Mouse (Mus musculus) layer of hippocampus, adult 11-12 months (tissue): ENCODE results near the gene Coa7.

Source experiments
- DNase-seq: peaks from one replicate; pipeline ENCODE4 v3.0.0; 2022; ENCODE audit warnings: low spot score

The Coa7 gene

DNA sequence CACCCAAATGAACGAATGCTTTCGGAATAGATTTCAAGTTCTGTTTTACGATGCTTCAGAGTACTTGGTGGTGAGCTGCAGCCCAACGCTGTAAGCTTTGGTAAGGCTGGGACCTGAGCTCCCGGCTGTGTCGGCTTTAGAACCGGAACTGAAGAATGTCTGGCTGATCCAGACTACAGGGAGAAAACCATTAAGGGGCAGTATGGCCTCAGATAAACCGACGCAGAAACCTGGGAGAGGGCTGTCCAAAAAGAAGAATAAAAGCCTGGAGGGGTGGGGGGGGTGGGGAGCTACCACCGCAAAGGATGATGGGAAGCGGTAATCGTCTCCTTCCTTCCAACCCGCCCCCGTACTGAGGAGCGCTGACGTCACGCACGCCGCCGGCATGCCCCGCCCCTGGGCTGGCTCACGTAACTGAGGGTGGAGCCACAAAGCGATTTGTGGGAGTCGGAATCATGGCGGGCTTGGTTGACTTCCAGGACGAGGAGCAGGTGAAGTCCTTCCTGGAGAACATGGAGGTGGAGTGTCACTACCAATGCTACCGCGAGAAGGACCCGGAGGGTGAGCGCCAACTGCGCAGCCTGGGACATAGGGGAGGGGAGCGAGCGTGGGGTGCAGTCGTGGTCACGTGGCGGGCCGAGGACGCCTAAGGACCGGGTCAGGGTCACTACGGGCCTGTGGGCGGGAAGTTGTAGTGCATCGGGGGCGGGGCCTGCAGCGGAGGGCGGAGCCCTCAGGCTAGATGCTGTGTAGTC lies at the start of gene Coa7:
Gene Coa7 (plus strand): TSS at position 411 of the 755 bp plus-strand sequence.
- peak; percentile 97 for DNase-seq

DNA sequence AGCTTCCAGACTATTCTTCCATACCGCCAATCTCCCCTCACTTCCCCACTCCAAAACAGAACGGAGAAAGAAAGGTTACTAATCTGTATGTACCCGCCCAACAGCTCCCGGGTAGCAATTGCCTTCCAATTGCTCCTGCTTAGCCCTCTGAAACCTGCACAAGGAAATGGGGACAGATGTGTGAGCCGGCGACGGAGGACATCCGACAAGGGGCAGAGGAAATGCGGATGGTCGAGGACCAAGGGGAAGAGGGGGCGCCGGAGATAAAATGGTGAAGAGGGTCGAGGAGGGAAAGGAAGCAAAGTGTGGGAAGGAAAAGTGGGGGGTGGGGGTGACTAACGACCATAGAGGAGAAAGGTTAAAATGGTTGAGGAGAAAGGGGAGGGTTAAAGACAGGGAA lies 27.7 kb upstream of the Coa7 start:
- no peak for DNase-seq

DNA sequence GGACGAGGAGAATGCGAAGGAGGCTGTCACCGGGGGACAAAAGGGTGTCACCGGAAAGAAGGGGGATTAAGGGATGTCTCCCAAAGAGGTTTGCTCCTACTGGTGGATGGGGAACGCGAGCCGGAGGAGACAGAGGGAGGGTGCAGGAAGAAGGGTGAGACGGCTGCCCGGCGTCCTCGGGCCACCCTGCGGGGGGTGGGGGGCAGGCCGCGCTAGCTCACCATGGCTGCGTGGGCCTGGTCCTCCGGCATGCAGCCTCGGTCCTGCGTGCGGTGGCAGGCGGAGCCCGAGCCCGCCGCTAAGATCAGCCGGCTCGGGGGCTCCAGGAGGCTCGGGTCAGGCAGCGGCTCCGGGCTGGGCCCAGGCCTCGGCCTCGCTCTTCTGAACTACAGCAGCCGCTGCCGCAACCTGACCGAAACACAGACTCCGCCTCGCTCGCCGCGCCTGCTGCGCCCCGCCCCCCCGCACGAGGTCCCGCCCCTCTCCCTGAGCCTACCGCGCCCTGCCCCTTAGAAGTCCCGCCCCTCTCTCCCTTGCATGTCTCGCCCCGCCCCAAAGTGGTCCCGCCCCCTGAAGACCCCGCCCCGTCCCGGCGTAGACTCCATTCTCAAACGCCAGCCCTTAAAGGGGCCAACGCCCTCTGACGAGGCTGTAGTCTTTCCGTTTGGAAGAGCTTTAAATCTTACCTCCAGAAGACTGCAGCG lies 27.1 kb upstream of the Coa7 start, which contains the start of gene Zyg11b:
Gene Zyg11b (minus strand): TSS at position 427 of the 704 bp plus-strand sequence.
- DNase-seq, result peak; percentile 84

DNA sequence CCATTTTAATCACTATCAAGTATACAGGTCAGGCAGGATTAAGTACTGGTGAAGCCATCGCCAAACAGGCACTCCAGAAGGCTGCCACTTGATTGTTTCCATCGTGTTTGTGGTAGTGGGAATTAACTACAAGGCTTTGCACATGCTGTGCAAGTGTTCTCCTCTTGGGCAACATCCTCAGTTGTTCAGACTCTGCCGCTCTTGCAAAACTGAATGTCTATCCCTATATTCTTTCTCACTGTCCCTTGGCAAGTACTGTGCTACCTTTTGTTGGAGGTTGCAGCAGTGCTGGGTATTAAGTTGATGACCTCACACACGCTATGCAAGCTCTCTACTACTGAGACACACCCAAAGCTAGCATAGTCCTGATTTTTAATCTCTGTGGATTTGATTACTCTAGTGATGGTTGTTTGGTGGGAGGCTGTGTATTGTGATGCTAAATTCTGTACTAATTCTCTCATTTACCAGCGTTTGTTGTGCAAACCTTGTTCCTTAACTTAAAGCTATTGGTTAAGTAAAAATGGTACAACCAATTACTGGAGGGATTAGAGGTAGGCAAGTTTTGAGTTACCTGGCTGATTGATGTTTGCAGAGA lies 25.5 kb upstream of the Coa7 start:
- DNase-seq, result no peak

DNA sequence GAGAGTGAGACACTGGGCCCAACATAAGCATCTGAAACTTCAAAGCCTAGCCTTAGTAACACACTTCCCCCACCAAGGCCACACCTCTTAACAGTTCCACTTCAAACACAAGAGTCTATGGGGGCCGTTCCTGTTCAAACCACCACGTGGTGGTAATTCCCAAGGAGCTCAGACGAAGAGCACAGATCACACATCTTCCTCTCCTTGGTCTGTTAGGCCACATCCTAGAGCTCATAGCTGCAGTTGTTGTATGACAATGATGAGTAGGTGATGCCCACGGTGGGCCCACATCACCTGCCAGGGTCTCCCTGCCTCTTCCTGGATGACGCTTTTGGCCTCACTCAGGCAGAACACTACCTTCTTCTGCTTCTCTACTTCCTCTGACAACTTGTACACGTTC lies 17.2 kb upstream of the Coa7 start:
- no peak for DNase-seq

DNA sequence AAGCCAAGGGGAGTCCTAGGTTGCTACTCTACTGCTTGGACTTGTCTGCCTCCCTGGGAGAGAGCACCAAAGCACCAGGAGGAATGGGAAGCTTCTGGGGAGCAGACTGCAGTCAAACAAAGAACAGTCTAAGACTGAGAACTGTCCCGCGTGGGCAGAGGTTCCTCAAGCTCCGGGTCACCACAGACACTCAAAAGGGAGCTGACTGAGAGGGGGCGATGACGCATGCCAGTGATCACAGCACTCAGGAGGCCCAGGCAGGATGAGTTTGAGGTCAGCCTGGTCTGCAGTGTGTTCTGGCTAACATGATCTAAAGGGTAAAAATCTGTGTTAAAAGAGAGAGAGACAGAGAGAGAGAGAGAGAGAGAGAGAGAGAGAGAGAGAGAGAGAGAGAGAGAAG lies 13.9 kb upstream of the Coa7 start:
- DNase-seq, result peak; percentile 41

DNA sequence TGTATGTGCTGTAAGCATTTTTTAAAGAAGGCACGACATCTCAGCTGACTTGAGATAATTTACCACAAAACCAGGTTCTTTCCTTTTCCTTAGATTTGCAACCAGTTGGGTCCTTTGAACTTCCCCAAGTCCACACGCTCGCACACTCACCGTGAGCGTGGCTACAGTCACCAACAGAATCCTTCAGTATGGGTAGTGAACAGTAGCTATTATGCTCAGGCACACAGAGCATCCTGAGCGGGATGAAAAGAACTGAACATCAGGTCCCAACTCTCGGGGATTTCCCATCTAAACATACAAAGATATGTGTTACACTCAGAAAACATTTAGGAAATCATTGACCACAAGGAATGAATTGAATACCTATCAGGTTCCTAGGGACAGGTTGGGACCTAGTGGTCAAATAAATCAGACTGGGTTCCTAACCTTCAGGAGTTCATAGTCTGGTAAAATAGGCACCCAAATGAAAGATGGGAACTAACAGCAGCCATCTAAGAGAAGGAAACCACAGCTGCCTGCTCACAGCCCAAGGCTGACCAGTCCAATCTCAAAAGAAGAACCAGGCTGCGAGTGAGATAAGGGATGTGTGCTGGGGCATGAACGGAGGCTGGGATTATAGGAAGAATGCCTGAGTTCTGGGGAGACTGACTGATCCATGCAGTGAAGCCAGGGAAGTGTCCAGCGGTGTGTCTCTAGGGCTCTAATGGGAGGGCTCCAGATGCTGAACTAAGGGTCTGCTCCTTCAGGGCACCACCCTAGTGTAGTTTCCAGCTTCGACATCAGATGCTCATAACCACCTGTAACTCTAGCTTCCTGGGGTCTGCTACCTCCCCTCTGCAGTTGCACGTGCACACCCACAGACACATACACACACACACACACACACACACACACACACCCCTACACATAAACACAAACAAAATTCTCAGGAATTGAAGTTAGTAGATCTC lies 10.0 kb upstream of the Coa7 start:
- no peak for DNase-seq

DNA sequence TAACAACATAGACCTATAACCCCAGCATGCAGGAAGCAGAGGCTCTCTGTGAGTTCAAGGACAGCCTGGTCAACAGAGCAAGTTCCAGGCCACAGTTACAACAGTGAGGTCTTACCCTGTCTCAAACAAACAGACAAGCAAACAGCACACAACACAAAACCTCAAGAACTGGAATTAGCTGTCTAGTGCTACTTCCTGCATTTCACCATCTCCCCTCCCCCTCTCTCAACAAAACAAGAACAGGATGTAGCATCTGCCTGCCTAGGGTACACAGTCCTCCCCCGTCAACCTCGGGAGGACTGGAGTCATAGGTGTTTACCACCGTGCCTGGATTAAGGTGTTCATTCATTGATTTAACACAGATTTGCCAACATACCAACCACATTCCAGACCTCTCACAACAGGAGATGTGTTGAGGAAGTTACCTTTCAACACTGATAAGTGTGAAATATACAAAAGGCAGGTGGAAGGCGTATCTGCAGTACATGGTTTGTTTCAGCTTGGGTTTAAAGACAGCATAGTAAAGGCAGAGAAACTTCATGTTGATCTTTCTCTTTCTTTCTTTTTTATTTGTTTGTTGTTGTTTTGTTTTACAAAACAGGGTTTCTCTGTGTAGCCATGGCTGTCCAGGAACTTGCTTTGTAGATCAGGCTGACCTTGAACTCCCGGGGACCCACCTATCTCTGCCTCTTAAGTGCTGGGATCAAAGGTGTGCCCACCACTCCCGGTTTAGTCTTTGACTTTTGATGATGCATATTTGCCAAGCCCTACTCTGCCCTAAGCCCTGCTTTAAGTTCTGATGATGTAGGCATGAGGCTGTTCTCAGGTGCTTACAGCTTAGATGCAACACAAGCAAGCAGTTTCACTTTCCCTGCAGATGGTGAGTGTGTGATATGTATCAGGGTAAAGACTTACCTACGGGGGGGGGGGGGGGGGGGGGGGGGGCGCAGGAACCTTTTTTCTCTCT lies 9.0 kb upstream of the Coa7 start:
- peak; percentile 32 for DNase-seq

DNA sequence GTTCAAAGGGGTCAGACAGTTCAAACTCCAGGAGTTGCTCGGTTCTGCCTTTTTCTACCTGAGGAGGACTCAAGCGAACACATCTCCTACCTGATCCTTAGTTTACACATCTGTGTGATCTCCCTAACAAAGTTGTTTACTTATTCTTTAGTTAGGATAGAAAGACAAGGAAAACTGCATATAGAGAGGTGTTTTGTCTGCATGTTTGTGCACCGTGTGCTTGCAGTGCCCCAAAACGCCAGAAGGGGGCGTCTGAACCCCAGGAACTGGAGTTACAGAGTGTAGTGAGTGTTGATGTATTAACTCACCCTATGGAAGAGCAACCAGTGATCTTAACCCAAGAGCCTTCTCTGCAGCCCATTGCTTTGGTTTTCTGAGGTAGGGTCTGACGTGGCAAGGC lies 8.2 kb upstream of the Coa7 start:
- DNase-seq, result no peak

DNA sequence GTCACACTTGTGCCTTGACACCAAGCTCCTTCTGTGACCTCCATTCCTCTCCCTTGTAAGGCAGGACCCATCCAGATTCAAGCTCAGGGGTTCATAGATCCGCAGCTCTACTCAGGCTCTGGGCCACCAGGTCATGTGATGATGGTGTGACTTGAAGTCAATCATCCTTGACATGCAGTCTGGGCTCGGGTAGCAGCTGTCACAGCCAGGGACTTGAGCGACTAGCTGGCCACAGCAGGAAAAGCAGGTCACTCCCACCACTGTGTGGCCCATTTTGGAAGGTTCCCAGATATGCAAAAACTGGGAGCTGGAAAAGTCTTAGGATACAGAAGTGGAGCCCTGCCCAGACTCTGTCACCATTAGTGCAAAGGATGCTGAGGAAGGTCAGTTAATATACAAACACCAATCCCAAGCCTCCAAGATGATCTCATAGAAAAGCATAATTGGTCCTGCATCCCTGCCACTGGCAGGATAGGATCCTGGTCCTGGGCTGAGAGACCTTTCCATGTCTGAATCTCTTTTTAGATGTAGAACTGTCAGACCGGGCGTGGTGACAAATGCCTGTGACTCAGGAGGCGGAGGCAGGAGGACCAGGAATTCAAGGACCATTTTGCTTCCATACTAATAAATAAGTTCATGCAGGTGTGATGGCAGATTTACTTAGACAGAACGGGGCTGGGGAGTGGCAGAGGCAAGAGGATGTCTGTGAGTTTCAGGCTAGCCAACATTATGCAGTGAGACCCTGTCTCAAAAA lies 7.1 kb upstream of the Coa7 start:
- no peak for DNase-seq

DNA sequence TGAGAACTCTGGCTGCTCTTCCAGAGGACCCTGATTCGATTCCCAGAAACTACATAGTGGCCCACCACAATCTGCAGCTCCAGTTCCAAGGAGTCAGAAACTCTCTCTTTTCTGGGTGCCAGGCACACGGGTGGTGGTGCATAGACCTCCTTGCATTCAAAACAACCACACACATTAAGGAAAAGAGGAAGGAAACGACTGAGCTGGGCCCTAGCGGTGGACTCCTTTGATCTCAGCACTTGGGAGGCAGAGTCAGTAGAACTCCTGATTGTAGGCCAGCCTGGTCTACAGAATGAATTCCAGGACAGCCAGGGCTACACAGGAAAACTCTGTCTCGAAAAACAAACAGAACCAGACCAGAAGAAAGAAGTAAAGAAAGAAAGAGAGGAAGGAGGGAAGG lies 4.4 kb upstream of the Coa7 start:
- DNase-seq, result no peak

DNA sequence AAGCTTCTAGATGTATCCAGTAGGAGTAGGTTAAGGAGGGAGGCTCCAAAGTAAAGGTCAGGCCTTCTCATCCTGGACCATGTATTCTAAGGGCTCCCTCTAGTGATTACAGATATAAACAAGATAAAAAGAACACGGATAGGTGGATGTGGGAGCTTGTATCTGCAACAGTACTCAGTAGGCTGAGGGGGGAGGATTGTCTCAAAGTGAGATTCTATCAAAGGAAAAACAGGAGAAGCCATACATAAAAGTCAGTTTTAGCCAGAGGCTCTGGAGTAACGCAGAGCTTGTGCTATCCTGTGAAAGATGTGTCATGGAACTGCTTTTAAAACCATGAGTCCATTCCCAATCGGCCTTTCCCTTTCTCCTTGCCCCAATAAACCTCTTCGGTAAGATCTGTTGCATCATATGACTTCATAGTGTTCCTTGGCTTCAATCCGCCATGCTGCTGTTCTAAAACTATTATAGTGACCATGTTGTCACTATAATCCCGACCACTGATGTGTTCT lies 815 bp upstream of the Coa7 start:
- DNase-seq, result peak; percentile 53

DNA sequence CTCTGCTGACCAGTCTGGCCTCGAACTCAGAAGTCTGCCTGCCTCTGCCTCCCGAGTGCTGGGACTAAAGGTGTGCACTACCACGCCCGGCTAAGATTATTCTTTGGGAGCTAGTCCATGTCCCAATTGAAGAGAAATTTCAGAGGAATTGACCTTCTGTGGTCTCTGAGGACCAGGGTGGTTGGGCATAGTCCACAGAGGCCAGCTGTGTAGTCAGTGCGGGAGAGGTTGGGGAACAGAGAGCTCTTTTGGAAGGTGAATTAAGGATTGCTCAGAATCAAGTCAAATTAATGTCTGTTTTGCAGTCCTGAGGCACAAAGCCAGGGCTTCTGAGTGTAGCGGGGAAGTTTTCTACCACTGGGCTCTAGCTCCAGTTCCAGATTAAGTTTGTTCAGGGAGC lies 1.9 kb downstream of the Coa7 start:
- no peak for DNase-seq

DNA sequence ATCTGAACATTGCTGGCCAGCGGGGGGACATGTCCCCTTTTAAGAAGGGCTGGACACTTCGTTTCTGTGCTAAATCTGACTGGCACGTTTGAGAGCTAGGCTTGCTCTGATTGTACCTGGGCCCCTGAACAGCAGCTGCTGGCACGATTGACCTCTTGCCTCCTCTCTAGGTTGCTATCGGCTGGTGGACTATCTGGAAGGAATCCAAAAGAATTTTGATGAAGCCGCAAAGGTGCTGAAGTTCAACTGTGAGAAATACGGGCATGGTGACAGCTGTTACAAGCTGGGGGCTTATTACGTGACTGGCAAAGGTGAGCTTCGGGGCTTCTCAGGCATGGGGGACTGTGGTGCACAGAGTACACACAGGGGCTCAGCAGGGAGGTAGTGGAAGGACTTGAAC lies 4.1 kb downstream of the Coa7 start:
- DNase-seq, result no peak

DNA sequence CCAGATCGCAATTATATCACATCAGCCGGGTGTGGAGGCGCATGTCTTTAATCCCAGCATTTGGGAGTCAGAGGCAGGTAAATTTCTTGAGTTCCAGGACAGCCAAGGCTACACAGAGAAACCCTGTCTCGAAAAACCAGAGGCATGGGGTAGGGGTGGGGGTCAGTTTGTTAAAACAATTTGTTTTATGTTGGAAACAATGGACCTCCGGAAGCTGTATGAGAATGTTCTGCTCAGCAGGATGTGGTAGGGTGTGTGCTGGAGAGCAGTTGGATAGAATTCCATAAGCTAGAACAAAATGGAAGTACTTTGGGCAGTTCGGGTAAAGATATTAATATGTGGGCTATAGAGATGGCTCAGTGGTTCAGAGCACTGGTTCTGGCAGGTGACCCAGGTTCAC lies 7.5 kb downstream of the Coa7 start:
- DNase-seq, result no peak

DNA sequence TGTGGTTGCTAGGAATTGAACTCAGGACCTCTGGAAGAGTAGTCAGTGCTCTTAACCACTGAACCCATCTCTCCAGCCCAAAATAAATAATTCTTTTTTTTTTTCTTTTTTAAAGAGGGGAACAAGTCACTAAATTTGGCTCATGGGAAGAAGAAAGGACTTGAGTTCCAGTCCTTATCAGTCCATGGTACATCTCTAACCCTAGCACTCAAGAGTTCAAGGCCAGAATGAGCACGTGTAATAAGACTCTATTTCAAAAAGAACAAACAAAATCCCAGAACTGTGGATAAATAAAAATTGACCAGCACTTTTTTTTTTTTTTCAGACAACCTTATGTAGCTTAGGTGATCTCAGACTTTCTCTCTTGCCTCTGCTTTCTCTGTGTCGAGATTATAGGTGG lies 8.8 kb downstream of the Coa7 start:
- no peak for DNase-seq

DNA sequence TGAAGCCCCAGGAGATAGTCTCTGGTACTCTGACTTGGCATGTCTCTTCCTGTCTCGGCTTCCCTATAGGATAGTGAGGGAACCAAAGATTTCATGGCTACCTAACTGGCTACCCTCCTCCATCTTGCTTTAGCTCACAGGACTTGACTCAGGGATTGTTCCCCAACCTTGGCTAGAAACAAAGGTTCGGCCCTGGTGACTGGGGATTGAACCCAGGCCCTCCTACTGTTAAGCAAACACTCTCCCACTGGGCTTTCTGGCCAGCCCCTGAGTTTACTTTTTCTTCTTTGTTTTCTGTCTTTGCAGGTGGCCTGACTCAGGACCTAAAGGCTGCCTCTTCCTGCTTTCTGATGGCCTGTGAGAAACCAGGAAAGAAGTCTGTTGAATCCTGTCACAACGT lies 9.9 kb downstream of the Coa7 start:
- DNase-seq, result no peak

DNA sequence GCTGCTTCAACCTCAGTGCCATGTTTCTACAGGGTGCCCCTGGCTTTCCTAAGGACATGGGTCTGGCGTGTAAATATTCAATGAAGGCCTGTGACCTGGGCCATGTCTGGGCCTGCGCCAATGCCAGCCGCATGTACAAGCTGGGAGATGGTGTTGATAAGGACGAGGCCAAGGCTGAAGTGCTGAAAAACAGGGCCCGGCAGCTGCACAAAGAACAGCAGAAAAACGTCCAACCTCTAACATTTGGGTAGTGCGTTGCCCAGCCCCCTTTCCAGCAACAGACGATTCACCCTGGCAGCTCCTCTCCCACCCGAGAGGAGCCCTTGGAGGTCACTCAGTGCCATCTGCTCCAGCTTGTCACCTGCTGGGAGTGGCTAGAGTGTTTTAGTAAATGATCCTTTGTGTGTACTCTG lies 10.4 kb downstream of the Coa7 start:
- no peak for DNase-seq

DNA sequence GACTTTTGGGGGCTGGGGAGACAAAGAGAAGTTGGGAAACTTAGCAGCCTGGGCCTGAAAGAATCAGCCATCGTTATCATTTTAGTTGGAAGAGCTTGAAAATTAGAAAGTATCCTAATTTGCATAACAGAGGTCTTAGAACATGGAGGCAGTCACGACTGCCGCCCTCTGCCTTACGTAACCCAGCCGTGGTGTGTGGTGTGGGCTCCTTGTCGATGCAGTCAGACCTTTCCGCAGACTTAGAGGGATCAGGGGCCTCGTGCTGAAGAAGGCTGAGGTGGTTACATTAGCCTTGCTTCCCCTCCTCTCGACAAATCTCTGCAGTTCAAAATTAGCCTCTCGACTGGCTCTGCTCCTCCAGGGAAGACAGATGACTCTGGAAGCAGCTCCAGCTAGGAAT lies 10.9 kb downstream of the Coa7 start:
- DNase-seq, result peak; percentile 27

DNA sequence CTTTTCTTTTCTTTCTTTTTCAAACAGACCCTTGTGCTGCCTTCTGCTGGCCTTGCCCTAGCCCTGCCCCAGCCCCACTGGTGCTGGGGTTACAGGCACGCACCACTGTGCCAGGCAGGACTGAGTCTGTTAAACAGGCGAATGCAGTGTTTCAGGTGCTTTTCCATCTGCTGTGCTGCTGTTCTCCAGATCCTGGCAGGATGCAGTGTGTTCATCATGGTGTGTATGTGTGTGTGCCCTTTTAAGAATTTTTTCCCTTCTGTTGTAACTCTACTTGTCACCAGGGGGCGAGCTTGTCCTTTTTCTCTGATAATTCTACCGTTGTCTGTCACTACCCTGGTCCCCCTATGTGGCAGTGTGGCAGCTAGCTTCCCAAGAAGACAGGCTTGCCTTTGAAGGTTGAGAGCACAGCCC lies 11.3 kb downstream of the Coa7 start:
- DNase-seq, result peak; percentile 76
